Mouse (Mus musculus): ENCODE measurements around the gene Rangrf. TPM values are rescaled to one million over a fixed set of nuclear protein-coding genes. Genes with fewer than 3 reads are reported as not detected.

The Rangrf gene
- total and polyA plus RNA-seq, 3 experiments: 159 to 207 TPM; not detected in 1

GRCm38 (mm10) chr11:68967337-68968282, 7.4 kb downstream of the Rangrf start, which contains the start of gene Slc25a35 (continued):
- TF ChIP-seq E2F4 (IDR thresholded peaks at IDR 0.05; ENCODE audit: borderline replicate concordance, low read depth, low read length) (no peak), ZMIZ1 (IDR thresholded peaks at IDR 0.05; ENCODE audit: low read depth, low read length) (peak; percentile 64; the same call in 1 of the 2 replicates), MAX (IDR thresholded peaks at IDR 0.05; ENCODE audit: low read length) (peak; percentile 70), TCF12 (IDR thresholded peaks at IDR 0.05; ENCODE audit: low read depth, low read length) (no peak; the same call in 1 of the 2 replicates), RAD21 (IDR thresholded peaks at IDR 0.05; ENCODE audit: low read depth, low read length) (no peak)

DNA sequence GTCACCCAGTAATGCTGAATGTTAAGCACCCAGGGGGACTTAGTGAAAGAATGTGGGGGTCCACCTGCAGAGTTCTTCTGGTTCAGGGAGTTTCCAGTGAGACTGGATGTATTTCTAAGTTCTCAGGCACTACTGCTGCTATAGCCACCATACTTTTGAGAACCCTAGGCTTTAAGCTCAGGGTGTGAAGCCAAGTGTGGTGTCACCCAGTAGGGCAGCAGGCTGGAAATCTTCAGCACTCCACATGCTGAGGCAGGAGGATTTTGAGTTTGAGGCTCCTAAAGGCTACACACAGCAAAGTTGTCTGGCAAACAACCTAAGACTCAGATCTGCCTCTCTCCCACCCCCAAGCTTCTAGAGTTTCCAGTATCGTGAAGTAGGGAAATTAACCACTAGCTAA, 8.4 kb downstream of the Rangrf start:
- H3K9me3 ChIP-seq (replicated peaks; ENCODE audit: insufficient read depth, low read length): no peaks in the 10 kb centered on the region
- peak overlapping the region; percentile 13; the same call in 1 of the 2 replicates for H3K9ac ChIP-seq (ENCODE audit: control insufficient read depth, low read depth, low read length, poor library complexity, severe bottlenecking)
- no peaks in the 10 kb centered on the region; the same call in 1 of the 2 replicates for H3K79me2 ChIP-seq (ENCODE audit: control insufficient read depth, insufficient read depth, low read length, poor library complexity)
- H3K27ac ChIP-seq (ENCODE audit: control insufficient read depth, low read depth, low read length): 0 out of 2 replicates have a peak overlapping the region, but pooled peaks have one; percentile 2
- H3K27me3 ChIP-seq (ENCODE audit: control insufficient read depth in 1 of 2, insufficient read depth in 2 of 2, low read length in 2 of 2): no peaks in the 10 kb centered on the region
- peaks cover 0 to 23% of the 10 kb centered on the region in 2 experiments; a peak in 3 of 4 replicates for H3K4me1 ChIP-seq (ENCODE audit: control insufficient read depth in 1 of 2, insufficient read depth in 2 of 2, low read length in 2 of 2)
- H3K36me3 ChIP-seq (ENCODE audit: control insufficient read depth in 1 of 2, insufficient read depth in 2 of 2, low read length in 2 of 2): peaks cover 0 to 2% of the 10 kb centered on the region in 2 experiments; a peak in 2 of 4 replicates
- peak overlapping the region; percentile 16 to 82; a peak in 3 of 4 replicates for H3K4me3 ChIP-seq (ENCODE audit: control insufficient read depth in 1 of 2, insufficient read depth in 1 of 2, low read depth in 2 of 2, low read length in 2 of 2)
- peak; percentile 57 for DNase-seq (ENCODE audit: low read depth, low spot score)
- TF ChIP-seq ZKSCAN1 (IDR thresholded peaks at IDR 0.05; ENCODE audit: low read depth, low read length) (peak; percentile 81), ZNF384 (IDR thresholded peaks at IDR 0.05; ENCODE audit: low read depth, low read length) (no peak)

GRCm38 (mm10) chr11:68965845-68966244, 9.1 kb downstream of the Rangrf start:
- peak; percentile 93 for DNase-seq (ENCODE audit: low read depth, low spot score)
- Histone ChIP-seq H3K27me3 (ENCODE audit: control insufficient read depth in 1 of 2, insufficient read depth in 2 of 2, low read length in 2 of 2) (no peaks in the 10 kb centered on the region), H3K27ac (ENCODE audit: control insufficient read depth, low read depth, low read length) (0 out of 2 replicates have a peak overlapping the region, but pooled peaks have one; percentile 18), H3K4me3 (ENCODE audit: control insufficient read depth in 1 of 2, insufficient read depth in 1 of 2, low read depth in 2 of 2, low read length in 2 of 2) (peak overlapping the region; percentile 30 to 44; a peak in 3 of 4 replicates), H3K9me3 (replicated peaks; ENCODE audit: insufficient read depth, low read length) (no peaks in the 10 kb centered on the region), H3K36me3 (ENCODE audit: control insufficient read depth in 1 of 2, insufficient read depth in 2 of 2, low read length in 2 of 2) (peaks cover 0 to 2% of the 10 kb centered on the region in 2 experiments; a peak in 2 of 4 replicates), H3K79me2 (ENCODE audit: control insufficient read depth, insufficient read depth, low read length, poor library complexity) (no peaks in the 10 kb centered on the region; the same call in 1 of the 2 replicates), H3K9ac (ENCODE audit: control insufficient read depth, low read depth, low read length, poor library complexity, severe bottlenecking) (peak overlapping the region; percentile 31), H3K4me1 (ENCODE audit: control insufficient read depth in 1 of 2, insufficient read depth in 2 of 2, low read length in 2 of 2) (peaks cover 0 to 24% of the 10 kb centered on the region in 2 experiments; a peak in 3 of 4 replicates)
- TF ChIP-seq SIN3A (IDR thresholded peaks at IDR 0.05; ENCODE audit: low read length) (peak; percentile 78), NRF1 (IDR thresholded peaks at IDR 0.05; ENCODE audit: insufficient read depth, low read depth, low read length, poor library complexity, severe bottlenecking) (no peak), RAD21 (IDR thresholded peaks at IDR 0.05; ENCODE audit: low read depth, low read length) (peak; percentile 66), BHLHE40 (IDR thresholded peaks at IDR 0.05; ENCODE audit: borderline replicate concordance, low read depth, low read length) (0 out of 2 replicates have a peak, but pooled peaks have one; percentile 44), POLR2AphosphoS5 (IDR thresholded peaks at IDR 0.05; ENCODE audit: borderline replicate concordance, low read depth, low read length) (no peak), ZC3H11A (IDR thresholded peaks at IDR 0.05; ENCODE audit: low read depth, low read length) (peak; percentile 67), MAZ (IDR thresholded peaks at IDR 0.05; ENCODE audit: low read depth, low read length) (no peak), CHD2 (IDR thresholded peaks at IDR 0.05; ENCODE audit: low read length) (no peak), GABPA (IDR thresholded peaks at IDR 0.05; ENCODE audit: low read depth, low read length) (no peak), MYB (IDR thresholded peaks at IDR 0.05; ENCODE audit: low read depth, low read length) (no peak), ELF1 (IDR thresholded peaks at IDR 0.05; ENCODE audit: low read depth, low read length) (no peak), MXI1 (IDR thresholded peaks at IDR 0.05; ENCODE audit: low read depth, low read length) (no peak), CTCF (IDR thresholded peaks at IDR 0.05 in 2 of 3, conservative IDR thresholded peaks at IDR 0.05 in 1 of 3; ENCODE audit: control insufficient read depth in 1 of 3, insufficient read depth in 1 of 3, low read depth in 2 of 3, low read length in 3 of 3, poor library complexity in 1 of 3, severe bottlenecking in 1 of 3) (peak; percentile 18 to 71 (median 39); a peak in 3 of 6 replicates), RCOR1 (IDR thresholded peaks at IDR 0.05; ENCODE audit: low read depth, low read length) (peak; percentile 40; the same call in 1 of the 2 replicates), SMC3 (IDR thresholded peaks at IDR 0.05; ENCODE audit: low read depth, low read length) (peak; percentile 67), MEF2A (IDR thresholded peaks at IDR 0.05; ENCODE audit: extremely low read depth, insufficient replicate concordance, low read depth, low read length, poor library complexity, severe bottlenecking) (no peak), POLR2AphosphoS2 (IDR thresholded peaks at IDR 0.05; ENCODE audit: low read length) (no peak), ETS1 (IDR thresholded peaks at IDR 0.05; ENCODE audit: low read depth, low read length) (peak; percentile 78), MAX (IDR thresholded peaks at IDR 0.05; ENCODE audit: low read length) (no peak), MYC (IDR thresholded peaks at IDR 0.05; ENCODE audit: low read depth, low read length) (peak; percentile 87; the same call in 1 of the 2 replicates), E2F4 (IDR thresholded peaks at IDR 0.05; ENCODE audit: borderline replicate concordance, low read depth, low read length) (no peak)
